Mouse (Mus musculus) liver, postnatal 0 days (tissue): Measurements from ENCODE around the gene 4930432M17Rik.

Experiments
- CTCF ChIP-seq: sonication (generic); IDR thresholded peaks from 2 replicates; pipeline ENCODE4 v1.5.1; 2016; ENCODE audit warnings: antibody characterized with exemption, low read depth
- EP300 ChIP-seq: IDR thresholded peaks from 2 replicates; pipeline ENCODE4 v1.6.1; 2016; ENCODE audit warnings: antibody characterized with exemption, low read depth, mild to moderate bottlenecking

- no peak for TF ChIP-seq EP300
- TF ChIP-seq CTCF = no peak
Measured at GRCm38 (mm10) chr3:121724553-121724952, 54.0 kb downstream of the 4930432M17Rik start.
